Comparison of ENCODE assay signal across 11 mouse cellular contexts in genomic region chr11:48776664-48777063, GRCm38 (mm10). TPM values are rescaled to one million over a fixed set of nuclear protein-coding genes. Genes with fewer than 3 reads are reported as not detected.
A peak's percentile ranks its signal among the peaks of the same experiment; 100 is the strongest.
DNase-seq lines count a peak whose midpoint lies in the region; ATAC-seq and TF ChIP-seq lines count a peak whose summit lies in the region.
"Had no signal": no experiment of that assay in that cellular context is flagged by ENCODE, and none has a peak within 500 bp of the region (broad histone marks: within the 10 kb centered on the region; RNA-seq: fewer than 3 reads in every experiment).

No protein-coding gene starts in this region.

- TF ChIP-seq EP300 in lung, postnatal 0 days (IDR thresholded peaks at IDR 0.05) = no peak

- H3K4me1 ChIP-seq in forebrain, embryonic 15.5 days = peaks cover 6% of the 10 kb centered on the region
- H3K4me1 ChIP-seq in forebrain, embryonic 14.5 days (ENCODE audit: control insufficient read depth, insufficient read depth, low read length) = no peaks in the 10 kb centered on the region
- no peaks in the 10 kb centered on the region; the same call in 1 of the 2 replicates for H3K4me1 ChIP-seq in lung, postnatal 0 days (ENCODE audit: insufficient read depth, low read depth, low read length)
- H3K4me1 ChIP-seq in heart, embryonic 10.5 days = no peaks in the 10 kb centered on the region
- H3K4me1 ChIP-seq: heart, embryonic 13.5 days had no signal

- H3K36me3 ChIP-seq in forebrain, embryonic 15.5 days = no peaks in the 10 kb centered on the region
- no peaks in the 10 kb centered on the region for H3K36me3 ChIP-seq in forebrain, embryonic 14.5 days (ENCODE audit: control insufficient read depth, insufficient read depth, low read length)
- no peaks in the 10 kb centered on the region for H3K36me3 ChIP-seq in lung, postnatal 0 days (ENCODE audit: insufficient read depth, low read length)
- H3K36me3 ChIP-seq in heart, embryonic 10.5 days = no peaks in the 10 kb centered on the region
- H3K36me3 ChIP-seq: G1E; heart, embryonic 13.5 days had no signal

- H3K27me3 ChIP-seq in forebrain, embryonic 15.5 days = no peaks in the 10 kb centered on the region
- H3K27me3 ChIP-seq in forebrain, embryonic 14.5 days (replicated peaks; ENCODE audit: control insufficient read depth, insufficient read depth, low read length) = no peaks in the 10 kb centered on the region
- no peaks in the 10 kb centered on the region for H3K27me3 ChIP-seq in lung, postnatal 0 days (replicated peaks; ENCODE audit: insufficient read depth, low read length)
- H3K27me3 ChIP-seq in heart, embryonic 10.5 days (ENCODE audit: insufficient read depth, poor library complexity, severe bottlenecking) = no peaks in the 10 kb centered on the region
- H3K27me3 ChIP-seq: heart, embryonic 13.5 days had no signal

- ATAC-seq in forebrain, embryonic 15.5 days (replicated peaks) = peak; percentile 15; the same call in 1 of the 2 replicates
- ATAC-seq in forebrain, embryonic 14.5 days = no peak
- ATAC-seq in lung, postnatal 0 days = no peak
- ATAC-seq in monocyte, adult 5-6 weeks (replicated peaks; ENCODE audit: insufficient number of reproducible peaks, low FRiP score, low TSS enrichment, poor library complexity, severe bottlenecking) = peak; percentile 41; the same call in 1 of the 2 replicates

- H3K4me3 ChIP-seq in forebrain, embryonic 15.5 days = no peak overlapping the region
- H3K4me3 ChIP-seq in forebrain, embryonic 14.5 days (ENCODE audit: low read depth, low read length) = no peak overlapping the region
- H3K4me3 ChIP-seq in lung, postnatal 0 days (ENCODE audit: low read depth, low read length) = no peak overlapping the region
- no peak overlapping the region for H3K4me3 ChIP-seq in heart, embryonic 10.5 days
- H3K4me3 ChIP-seq: erythroblast, embryonic 14.5 days; heart, embryonic 13.5 days had no signal

- no peak overlapping the region for H3K9ac ChIP-seq in forebrain, embryonic 15.5 days (replicated peaks)
- H3K9ac ChIP-seq in forebrain, embryonic 14.5 days (ENCODE audit: low read length) = no peak overlapping the region
- H3K9ac ChIP-seq in lung, postnatal 0 days (replicated peaks; ENCODE audit: low read depth) = no peak overlapping the region
- H3K9ac ChIP-seq: heart, embryonic 13.5 days had no signal

- WGBS in forebrain, embryonic 15.5 days = 54% methylated on average over 9 of the region's 9 CpGs
- 47% methylated on average over 9 of the region's 9 CpGs for WGBS in forebrain, embryonic 14.5 days
- WGBS in lung, postnatal 0 days = 47% methylated on average over 9 of the region's 9 CpGs
- WGBS in heart, embryonic 10.5 days = 40% methylated on average over 9 of the region's 9 CpGs

- no peaks in the 10 kb centered on the region for H3K9me3 ChIP-seq in forebrain, embryonic 15.5 days
- no peaks in the 10 kb centered on the region for H3K9me3 ChIP-seq in forebrain, embryonic 14.5 days (replicated peaks; ENCODE audit: control insufficient read depth, low read length)
- no peaks in the 10 kb centered on the region for H3K9me3 ChIP-seq in lung, postnatal 0 days (ENCODE audit: low read length)
- H3K9me3 ChIP-seq in heart, embryonic 10.5 days = no peaks in the 10 kb centered on the region
- H3K9me3 ChIP-seq: G1E; heart, embryonic 13.5 days had no signal

- no peak overlapping the region for H3K27ac ChIP-seq in forebrain, embryonic 15.5 days (replicated peaks)
- H3K27ac ChIP-seq in forebrain, embryonic 14.5 days (ENCODE audit: low read depth, low read length) = no peak overlapping the region
- H3K27ac ChIP-seq in lung, postnatal 0 days (ENCODE audit: low read length) = no peak overlapping the region
- H3K27ac ChIP-seq in heart, embryonic 10.5 days = no peak overlapping the region
- H3K27ac ChIP-seq: heart, embryonic 13.5 days had no signal

- no peak overlapping the region for H3K4me2 ChIP-seq in forebrain, embryonic 15.5 days (replicated peaks)
- H3K4me2 ChIP-seq in forebrain, embryonic 14.5 days (ENCODE audit: low read length) = no peak overlapping the region
- no peak overlapping the region for H3K4me2 ChIP-seq in lung, postnatal 0 days (replicated peaks; ENCODE audit: low read depth, low read length)
- H3K4me2 ChIP-seq: heart, embryonic 13.5 days had no signal

- no peak for DNase-seq in forebrain, embryonic 14.5 days (ENCODE audit: low spot score)
- no peak for DNase-seq in lung, postnatal 0 days (ENCODE audit: low spot score)
- no peak for DNase-seq in lung, adult 18-20 months
- DNase-seq in NIH3T3 (ENCODE audit: low read depth) = peak; percentile 11
- no peak for DNase-seq in adrenal gland, postnatal 10 days
- DNase-seq in heart, embryonic 10.5 days (ENCODE audit: low spot score) = no peak

- TF ChIP-seq CTCF in lung, postnatal 0 days (IDR thresholded peaks at IDR 0.05) = peak; percentile 57

RNA-seq across cellular contexts. Expression of gene Rack1, which starts 23.5 kb away (rescaled TPM):
- 475 and 481 TPM in 2 replicates for polyA plus RNA-seq in forebrain, embryonic 15.5 days (2015; fragmentation: Nextera tagmentation; extraction: Ambion mirVana)
- polyA plus RNA-seq in forebrain, embryonic 14.5 days (2014; fragmentation: Nextera tagmentation; extraction: Ambion mirVana) = 553 and 718 TPM in 2 replicates
- 404 and 434 TPM in 2 replicates for polyA plus RNA-seq in lung, postnatal 0 days (2015; fragmentation: Nextera tagmentation; extraction: Ambion mirVana)
- total RNA-seq in monocyte, adult 5-6 weeks (2017) = 995 to 1,435 TPM (median 1,367 TPM) in 3 replicates
- 100 to 1,000 TPM; 805 to 857 TPM for total RNA-seq in adrenal gland, postnatal 10 days (2021)
- 542 and 712 TPM in 2 replicates for polyA plus RNA-seq in heart, embryonic 10.5 days (2016; fragmentation: Nextera tagmentation; extraction: Ambion mirVana)

RNA-seq across cellular contexts. Expression of gene Trim41, which starts 40.5 kb away (rescaled TPM):
- polyA plus RNA-seq in forebrain, embryonic 15.5 days (2015; fragmentation: Nextera tagmentation; extraction: Ambion mirVana) = 6.0 and 6.3 TPM in 2 replicates
- 3.2 and 4.0 TPM in 2 replicates for polyA plus RNA-seq in forebrain, embryonic 14.5 days (2014; fragmentation: Nextera tagmentation; extraction: Ambion mirVana)
- polyA plus RNA-seq in lung, postnatal 0 days (2015; fragmentation: Nextera tagmentation; extraction: Ambion mirVana) = 4.3 and 5.1 TPM in 2 replicates
- total RNA-seq in monocyte, adult 5-6 weeks (2017) = 52.9 to 85.7 TPM (median 59.4 TPM) in 3 replicates
- total RNA-seq in adrenal gland, postnatal 10 days (2021) = 10 to 100 TPM; 42.3 to 42.7 TPM
- polyA plus RNA-seq in heart, embryonic 10.5 days (2016; fragmentation: Nextera tagmentation; extraction: Ambion mirVana) = 3.0 and 4.7 TPM in 2 replicates

RNA-seq across cellular contexts. Expression of gene Trim7, which starts 49.3 kb away (rescaled TPM):
- polyA plus RNA-seq in forebrain, embryonic 15.5 days (2015; fragmentation: Nextera tagmentation; extraction: Ambion mirVana) = 1.4 and 1.7 TPM in 2 replicates
- polyA plus RNA-seq in forebrain, embryonic 14.5 days (2014; fragmentation: Nextera tagmentation; extraction: Ambion mirVana) = 0.61 and 1.3 TPM in 2 replicates
- polyA plus RNA-seq in lung, postnatal 0 days (2015; fragmentation: Nextera tagmentation; extraction: Ambion mirVana) = 1.2 and 1.6 TPM in 2 replicates
- 9.4 to 15.9 TPM (median 15.5 TPM) in 3 replicates for total RNA-seq in monocyte, adult 5-6 weeks (2017)
- 10 to 100 TPM in 1 of 2 experiments, 1 to 10 TPM in 1; 5.3 to 12.0 TPM for total RNA-seq in adrenal gland, postnatal 10 days (2021)
- 0.18 and 0.44 TPM in 2 replicates for polyA plus RNA-seq in heart, embryonic 10.5 days (2016; fragmentation: Nextera tagmentation; extraction: Ambion mirVana)
- polyA plus RNA-seq: erythroblast, embryonic 14.5 days had no signal

RNA-seq across cellular contexts. Expression of gene Gm12184, which starts 49.8 kb away (rescaled TPM):
- polyA plus RNA-seq in forebrain, embryonic 15.5 days (2015; fragmentation: Nextera tagmentation; extraction: Ambion mirVana) = 4.5 and 5.8 TPM in 2 replicates
- 3.5 and 3.6 TPM in 2 replicates for polyA plus RNA-seq in forebrain, embryonic 14.5 days (2014; fragmentation: Nextera tagmentation; extraction: Ambion mirVana)
- 4.4 and 5.5 TPM in 2 replicates for polyA plus RNA-seq in lung, postnatal 0 days (2015; fragmentation: Nextera tagmentation; extraction: Ambion mirVana)
- total RNA-seq in monocyte, adult 5-6 weeks (2017) = 7.5 to 29.4 TPM (median 12.2 TPM) in 3 replicates
- total RNA-seq in adrenal gland, postnatal 10 days (2021) = 1 to 10 TPM; 2.5 to 4.9 TPM
- 0.68 and 1.9 TPM in 2 replicates for polyA plus RNA-seq in heart, embryonic 10.5 days (2016; fragmentation: Nextera tagmentation; extraction: Ambion mirVana)

Comparison
In these comparisons a context has a peak if more than half of its experiments do, and no peak if none do; other contexts are left out.
1. ATAC-seq: peak in forebrain, embryonic 15.5 days (single experiment) and monocyte, adult 5-6 weeks (single experiment); none in forebrain, embryonic 14.5 days (single experiment) and lung, postnatal 0 days (single experiment).